Mouse (Mus musculus) limb, embryonic 11.5 days (tissue): ENCODE measurements around the gene Zmiz1. TPM values are rescaled to one million over a fixed set of nuclear protein-coding genes. Genes with fewer than 3 reads are reported as not detected.

Experiments
- ATAC-seq: fragments of 200-750 bp; cut with Nextera tagmentation; 2 replicates; pipeline ENCODE4 v1.8.0; 2017; ENCODE audit warnings: low read depth; ENCODE audit not compliant: insufficient number of reproducible peaks, low FRiP score, low TSS enrichment
- DNase-seq: peaks from one replicate; pipeline ENCODE4 v3.0.0-alpha.2; 2015; ENCODE audit warnings: low spot score
- H3K27ac ChIP-seq: fragments of 300-500 bp; sonication (generic); replicated peaks from 2 replicates; pipeline ENCODE4 v1.5.1; 2014; ENCODE audit warnings: low read depth, mild to moderate bottlenecking, low read length
- H3K27me3 ChIP-seq: fragments of 300-500 bp; sonication (generic); 2 replicates; pipeline ENCODE4 v1.6.1; 2014; ENCODE audit warnings: mild to moderate bottlenecking, low read length, mixed read lengths; ENCODE audit not compliant: control insufficient read depth, insufficient read depth
- H3K36me3 ChIP-seq: fragments of 300-500 bp; sonication (generic); 2 replicates; pipeline ENCODE4 v1.6.1; 2014; ENCODE audit warnings: mild to moderate bottlenecking, low read length, moderate library complexity, mixed read lengths; ENCODE audit not compliant: control insufficient read depth, insufficient read depth
- H3K4me1 ChIP-seq: fragments of 300-500 bp; sonication (generic); 2 replicates; pipeline ENCODE4 v1.6.1; 2014; ENCODE audit warnings: low read length, mixed read lengths; ENCODE audit not compliant: control insufficient read depth, insufficient read depth
- H3K4me2 ChIP-seq: fragments of 300-500 bp; sonication (generic); 2 replicates; pipeline ENCODE4 v1.6.1; 2014; ENCODE audit warnings: low read depth, mild to moderate bottlenecking, moderate library complexity; ENCODE audit not compliant: severe bottlenecking
- H3K4me3 ChIP-seq: fragments of 300-500 bp; sonication (generic); 2 replicates; pipeline ENCODE4 v1.5.1; 2014; ENCODE audit warnings: low read depth, low read length
- H3K9ac ChIP-seq: fragments of 300-500 bp; sonication (generic); 2 replicates; pipeline ENCODE4 v1.6.1; 2014; ENCODE audit warnings: mild to moderate bottlenecking, low read length
- H3K9me3 ChIP-seq: fragments of 300-500 bp; sonication (generic); 2 replicates; pipeline ENCODE4 v1.6.1; 2016; ENCODE audit warnings: low read length; ENCODE audit not compliant: control insufficient read depth
- WGBS: fragments of 180-500 bp; shearing (Covaris S2); extraction: QIAGEN DNeasy Blood & Tissue Kit; methylation state at CpG from one replicate; pipeline ENCODE4 v1.1.7; 2014; 5-methylcytosine and 5-hydroxymethylcytosine counted together
- polyA plus RNA-seq: library from polyadenylated mRNA; unstranded; fragments of >200 nt; fragmentation: Nextera tagmentation; extraction: Ambion mirVana; gene quantifications from 2 replicates; pipeline ENCODE4 v1.2.1, GENCODE M21; 2014

Gene Zmiz1
- polyA plus RNA-seq, 1 experiment from 2014 or later: 59.0 TPM

GRCm38 (mm10) chr14:25422946-25423345 is 36.0 kb upstream of the Zmiz1 start:
- no peaks in the 10 kb centered on the region for H3K36me3 ChIP-seq
- no peak overlapping the region for H3K9ac ChIP-seq
- DNase-seq (no peak), ATAC-seq (no peak)
- H3K27me3 ChIP-seq: no peaks in the 10 kb centered on the region
- H3K4me1 ChIP-seq: 0 out of 2 replicates have a peak, but pooled peaks cover 3% of the 10 kb centered on the region
- no peak overlapping the region for H3K27ac ChIP-seq
- no peak overlapping the region for H3K4me2 ChIP-seq
- H3K9me3 ChIP-seq: no peaks in the 10 kb centered on the region
- WGBS: 94% methylated on average over 1 of the region's 1 CpGs
- H3K4me3 ChIP-seq: no peak overlapping the region

GRCm38 (mm10) chr14:25423721-25424443 is 35.1 kb upstream of the Zmiz1 start:
- Histone ChIP-seq H3K27me3 (no peaks in the 10 kb centered on the region), H3K4me3 (no peak overlapping the region), H3K4me2 (no peak overlapping the region), H3K4me1 (0 out of 2 replicates have a peak, but pooled peaks cover 3% of the 10 kb centered on the region), H3K36me3 (no peaks in the 10 kb centered on the region), H3K27ac (no peak overlapping the region), H3K9me3 (no peaks in the 10 kb centered on the region), H3K9ac (no peak overlapping the region)
- WGBS: 36% methylated on average over 7 of the region's 7 CpGs
- DNase-seq: no peak
- ATAC-seq: no peak

GRCm38 (mm10) chr14:25438255-25438654 is 20.7 kb upstream of the Zmiz1 start:
- H3K36me3 ChIP-seq: no peaks in the 10 kb centered on the region
- no peaks in the 10 kb centered on the region for H3K27me3 ChIP-seq
- H3K4me2 ChIP-seq: no peak overlapping the region
- H3K27ac ChIP-seq: no peak overlapping the region
- DNase-seq (no peak), ATAC-seq (no peak)
- H3K9me3 ChIP-seq: no peaks in the 10 kb centered on the region
- H3K9ac ChIP-seq: no peak overlapping the region
- H3K4me3 ChIP-seq: no peak overlapping the region
- no peaks in the 10 kb centered on the region for H3K4me1 ChIP-seq

- WGBS: 4% methylated on average over 1 of the region's 1 CpGs
- H3K27ac ChIP-seq: no peak overlapping the region
- no peak overlapping the region for H3K9ac ChIP-seq
- H3K27me3 ChIP-seq: no peaks in the 10 kb centered on the region
- H3K36me3 ChIP-seq: no peaks in the 10 kb centered on the region
- no peak overlapping the region for H3K4me2 ChIP-seq
- H3K9me3 ChIP-seq: no peaks in the 10 kb centered on the region
- no peak overlapping the region for H3K4me3 ChIP-seq
- DNase-seq (no peak), ATAC-seq (no peak)
- H3K4me1 ChIP-seq: no peaks in the 10 kb centered on the region
These were observed 18.9 kb upstream of the Zmiz1 start for GRCm38 (mm10) chr14:25440116-25440515.

- no peaks in the 10 kb centered on the region for H3K9me3 ChIP-seq
- H3K4me1 ChIP-seq: no peaks in the 10 kb centered on the region
- H3K27me3 ChIP-seq: no peaks in the 10 kb centered on the region
- no peak overlapping the region for H3K9ac ChIP-seq
- no peaks in the 10 kb centered on the region for H3K36me3 ChIP-seq
- no peak for DNase-seq
- no peak overlapping the region for H3K4me3 ChIP-seq
- no peak for ATAC-seq
- no peak overlapping the region for H3K27ac ChIP-seq
- H3K4me2 ChIP-seq: no peak overlapping the region
- 55% methylated on average over 3 of the region's 3 CpGs for WGBS
These were observed 18.2 kb upstream of the Zmiz1 start for GRCm38 (mm10) chr14:25440777-25441176.

- Histone ChIP-seq H3K4me3 (no peak overlapping the region), H3K4me1 (no peaks in the 10 kb centered on the region), H3K9ac (no peak overlapping the region), H3K4me2 (no peak overlapping the region), H3K36me3 (no peaks in the 10 kb centered on the region), H3K27me3 (no peaks in the 10 kb centered on the region), H3K9me3 (no peaks in the 10 kb centered on the region), H3K27ac (no peak overlapping the region)
- ATAC-seq (no peak), DNase-seq (no peak)
- 81% methylated on average over 5 of the region's 5 CpGs for WGBS
These were observed 17.5 kb upstream of the Zmiz1 start for GRCm38 (mm10) chr14:25441469-25441868.

GRCm38 (mm10) chr14:25442676-25443075 is 16.3 kb upstream of the Zmiz1 start:
- H3K36me3 ChIP-seq: no peaks in the 10 kb centered on the region
- ATAC-seq (no peak), DNase-seq (no peak)
- no peak overlapping the region for H3K9ac ChIP-seq
- no peaks in the 10 kb centered on the region for H3K9me3 ChIP-seq
- no peak overlapping the region for H3K4me2 ChIP-seq
- WGBS: 43% methylated on average over 2 of the region's 2 CpGs
- H3K27ac ChIP-seq: no peak overlapping the region
- H3K4me3 ChIP-seq: no peak overlapping the region
- H3K27me3 ChIP-seq: no peaks in the 10 kb centered on the region
- H3K4me1 ChIP-seq: no peaks in the 10 kb centered on the region

- DNase-seq (no peak), ATAC-seq (no peak)
- H3K9ac ChIP-seq: no peak overlapping the region
- WGBS: 83% methylated on average over 6 of the region's 6 CpGs
- no peak overlapping the region for H3K27ac ChIP-seq
- H3K9me3 ChIP-seq: no peaks in the 10 kb centered on the region
- no peaks in the 10 kb centered on the region for H3K36me3 ChIP-seq
- no peak overlapping the region for H3K4me2 ChIP-seq
- H3K27me3 ChIP-seq: no peaks in the 10 kb centered on the region
- no peak overlapping the region for H3K4me3 ChIP-seq
- H3K4me1 ChIP-seq: peaks cover 12% of the 10 kb centered on the region
These were observed 11.7 kb upstream of the Zmiz1 start for GRCm38 (mm10) chr14:25447136-25447775.
